In the genomic region with DNA sequence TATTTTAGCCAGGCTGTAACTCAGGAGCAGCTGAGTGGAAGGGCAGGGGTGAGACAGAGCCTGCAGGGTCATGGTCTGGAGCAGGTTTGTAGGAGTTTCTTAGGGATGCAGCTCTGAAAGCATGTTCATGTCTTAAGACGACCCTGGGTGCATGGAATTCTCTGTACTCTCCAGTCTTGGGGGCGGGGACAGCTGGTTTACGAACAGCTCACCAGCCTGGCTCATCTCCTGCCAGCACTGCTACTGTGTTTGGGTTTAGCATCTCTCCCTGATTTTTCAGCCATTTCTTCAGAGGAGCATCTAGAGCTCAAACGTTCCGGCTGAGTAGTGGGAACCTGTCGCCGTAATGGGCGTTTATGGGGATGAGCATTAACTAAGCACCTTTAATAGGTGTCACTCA, we compare ENCODE assay signal across 25 mouse cellular contexts.
DNase-seq lines count a peak whose midpoint lies in the region; ATAC-seq and TF ChIP-seq lines count a peak whose summit lies in the region.
"Had no signal": no experiment of that assay in that cellular context is flagged by ENCODE, and none has a peak within 500 bp of the region (broad histone marks: within the 10 kb centered on the region; RNA-seq: fewer than 3 reads in every experiment).

No protein-coding gene starts in this region.

- no peak overlapping the region for H3K4me2 ChIP-seq in forebrain, embryonic 11.5 days (ENCODE audit: low read depth, low read length, severe bottlenecking)
- H3K4me2 ChIP-seq: forebrain, embryonic 12.5 days; hindbrain, embryonic 15.5 days; midbrain, embryonic 12.5 days had no signal

- 88% methylated on average over 8 of the region's 8 CpGs for WGBS in forebrain, embryonic 11.5 days

- no peak overlapping the region for H3K4me3 ChIP-seq in left cerebral cortex, adult 2 months
- H3K4me3 ChIP-seq in layer of hippocampus, adult 2 months: no peak overlapping the region
- no peak overlapping the region for H3K4me3 ChIP-seq in forebrain, embryonic 11.5 days (ENCODE audit: low read depth, low read length)
- H3K4me3 ChIP-seq: forebrain, embryonic 12.5 days; heart, embryonic 10.5 days; hindbrain, embryonic 15.5 days; midbrain, embryonic 12.5 days had no signal

- H3K36me3 ChIP-seq in forebrain, embryonic 11.5 days (ENCODE audit: control insufficient read depth, insufficient read depth, low read length): no peaks in the 10 kb centered on the region
- H3K36me3 ChIP-seq: forebrain, embryonic 12.5 days; G1E; hindbrain, embryonic 15.5 days had no signal

- peak overlapping the region; percentile 25 for H3K27ac ChIP-seq in left cerebral cortex, adult 2 months
- H3K27ac ChIP-seq in layer of hippocampus, adult 2 months: peak overlapping the region; percentile 73; the same call in 1 of the 2 replicates
- no peak overlapping the region for H3K27ac ChIP-seq in forebrain, embryonic 11.5 days (ENCODE audit: low read depth, low read length)
- H3K27ac ChIP-seq: forebrain, embryonic 12.5 days; heart, embryonic 10.5 days; hindbrain, embryonic 15.5 days; kidney, postnatal 0 days; midbrain, embryonic 12.5 days; stomach, postnatal 0 days had no signal

- no peak for TF ChIP-seq CTCF in left cerebral cortex, adult 2 months (IDR thresholded peaks at IDR 0.05)
- no peak for TF ChIP-seq CTCF in layer of hippocampus, adult 2 months (conservative IDR thresholded peaks at IDR 0.05)

- H3K9ac ChIP-seq in forebrain, embryonic 11.5 days (ENCODE audit: low read length): no peak overlapping the region
- H3K9ac ChIP-seq: forebrain, embryonic 12.5 days; hindbrain, embryonic 15.5 days; midbrain, embryonic 12.5 days had no signal

- ATAC-seq in erythroid progenitor cell, adult 5-6 weeks (replicated peaks; ENCODE audit: low FRiP score, poor library complexity, severe bottlenecking): no peak
- ATAC-seq in forebrain, embryonic 11.5 days (replicated peaks; ENCODE audit: low FRiP score): no peak
- ATAC-seq: activated CD4-positive, CD25-positive, alpha-beta regulatory T cell, adult 4 months had no signal

- no peaks in the 10 kb centered on the region for H3K27me3 ChIP-seq in forebrain, embryonic 11.5 days (ENCODE audit: control insufficient read depth, insufficient read depth, low read length)
- H3K27me3 ChIP-seq: CH12.LX; forebrain, embryonic 12.5 days; hindbrain, embryonic 15.5 days; midbrain, embryonic 12.5 days had no signal

- peak; percentile 20 to 32 for DNase-seq in left cerebral cortex, adult 2 months (ENCODE audit: extremely low spot score in 1 of 2, low spot score in 2 of 2)
- DNase-seq in left cerebral cortex, postnatal 4 days: no peak
- DNase-seq in brain, adult 2 months (ENCODE audit: low read depth, low spot score): peak; percentile 62
- DNase-seq in layer of hippocampus, adult 2 months (ENCODE audit: low spot score in 2 of 2): peak; percentile 50 to 59
- DNase-seq in left cerebral cortex, postnatal 14 days (ENCODE audit: low spot score in 2 of 2): peak; percentile 42 to 63
- no peak for DNase-seq in gastrocnemius, adult 8-10 months (ENCODE audit: low spot score in 2 of 2)
- DNase-seq in forebrain, embryonic 11.5 days (ENCODE audit: low spot score): no peak
- DNase-seq: adrenal gland, postnatal 10 days; B cell, adult 2 months; cerebellum, adult 11 months; cerebellum, adult 9-11 months; gastrocnemius, postnatal 10 days; kidney, adult 2 months; lung, adult 2 months; lung, postnatal 14 days had no signal

- H3K9me3 ChIP-seq in forebrain, embryonic 11.5 days (ENCODE audit: control insufficient read depth, low read length): no peaks in the 10 kb centered on the region
- H3K9me3 ChIP-seq: forebrain, embryonic 12.5 days; heart, embryonic 10.5 days; hindbrain, embryonic 15.5 days; midbrain, embryonic 12.5 days had no signal

- H3K4me1 ChIP-seq in forebrain, embryonic 11.5 days (replicated peaks; ENCODE audit: control insufficient read depth, insufficient read depth, low read length): peaks cover 13% of the 10 kb centered on the region

- intact Hi-C loops in left cerebral cortex, adult 2 months (cut with DNase I): loop anchor here (2.0 kb wide), 1 partner anchor 42 kb away; no protein-coding TSS in a partner anchor
- intact Hi-C loops in left cerebral cortex, postnatal 4 days (cut with DNase I): no loop called here
- intact Hi-C loops in left cerebral cortex, postnatal 14 days (cut with DNase I): no loop called here

Comparison
In these comparisons a context has a peak if more than half of its experiments do, and no peak if none do; other contexts are left out.
1. DNase-seq: peak in left cerebral cortex, adult 2 months (2 of 2), brain, adult 2 months (single experiment), layer of hippocampus, adult 2 months (2 of 2) and left cerebral cortex, postnatal 14 days (2 of 2); none in left cerebral cortex, postnatal 4 days (single experiment), gastrocnemius, adult 8-10 months (0 of 2) and forebrain, embryonic 11.5 days (single experiment).